In genomic region chr3:152046895-152047294, GRCm38 (mm10) we compare ENCODE assay signal across 18 mouse cellular contexts.
"Had no signal": no experiment of that assay in that cellular context is flagged by ENCODE, and none has a peak within 500 bp of the region (broad histone marks: within the 10 kb centered on the region; RNA-seq: fewer than 3 reads in every experiment).

No protein-coding gene starts in this region.

- H3K27ac ChIP-seq: kidney, embryonic 15.5 days; left cerebral cortex, adult 2 months; limb, embryonic 12.5 days; limb, embryonic 15.5 days; liver, embryonic 14.5 days; neural tube, embryonic 13.5 days had no signal

- H3K4me3 ChIP-seq: kidney, embryonic 15.5 days; left cerebral cortex, adult 2 months; limb, embryonic 12.5 days; limb, embryonic 15.5 days; neural tube, embryonic 13.5 days had no signal

- DNase-seq: kidney, adult 11 months; kidney, adult 8-10 months; kidney, postnatal 10 days; kidney, postnatal 36 days; layer of hippocampus, postnatal 36 days; lung, adult 18-20 months; lung, postnatal 4 days; midbrain, embryonic 14.5 days; retina, postnatal 1 day; right cerebral cortex, postnatal 25 days; thymus, adult 18-20 months; thymus, postnatal 4 days had no signal
